In genomic region chr10:8213266-8213905, GRCm38 (mm10) we compare ENCODE assay signal across 9 mouse cellular contexts.
DNase-seq lines count a peak whose midpoint lies in the region; ATAC-seq lines count a peak whose summit lies in the region.
"Had no signal": no experiment of that assay in that cellular context is flagged by ENCODE, and none has a peak within 500 bp of the region (broad histone marks: within the 10 kb centered on the region; RNA-seq: fewer than 3 reads in every experiment).

No protein-coding gene starts in this region.

- ATAC-seq in liver, embryonic 16.5 days (ENCODE audit: low read depth), result 0 out of 2 replicates have a peak, but pooled peaks have one; percentile 35
- ATAC-seq in liver, embryonic 11.5 days (replicated peaks; ENCODE audit: low FRiP score), result no peak
- ATAC-seq in hindbrain, embryonic 14.5 days (ENCODE audit: low FRiP score), result no peak
- no peak for ATAC-seq in neural tube, embryonic 13.5 days (ENCODE audit: low read depth)

- H3K4me1 ChIP-seq in liver, embryonic 16.5 days (ENCODE audit: control insufficient read depth, low read depth, low read length), result no peaks in the 10 kb centered on the region
- H3K4me1 ChIP-seq in liver, embryonic 11.5 days (replicated peaks; ENCODE audit: control insufficient read depth, insufficient read depth, low read length), result peaks cover 5% of the 10 kb centered on the region; the same call in 1 of the 2 replicates
- H3K4me1 ChIP-seq in hindbrain, embryonic 14.5 days (replicated peaks; ENCODE audit: control insufficient read depth, insufficient read depth, low read length), result peaks cover 14% of the 10 kb centered on the region; the same call in 1 of the 2 replicates
- peaks cover 31% of the 10 kb centered on the region for H3K4me1 ChIP-seq in neural tube, embryonic 13.5 days (replicated peaks)

- no peaks in the 10 kb centered on the region for H3K27me3 ChIP-seq in liver, embryonic 16.5 days (ENCODE audit: control insufficient read depth, insufficient read depth, low read depth, low read length)
- no peaks in the 10 kb centered on the region for H3K27me3 ChIP-seq in liver, embryonic 11.5 days (replicated peaks; ENCODE audit: control insufficient read depth, insufficient read depth, low read length)
- no peaks in the 10 kb centered on the region for H3K27me3 ChIP-seq in hindbrain, embryonic 14.5 days (ENCODE audit: control insufficient read depth, insufficient read depth, low read length)
- no peaks in the 10 kb centered on the region for H3K27me3 ChIP-seq in neural tube, embryonic 13.5 days
- H3K27me3 ChIP-seq: embryonic facial prominence, embryonic 15.5 days had no signal

- H3K4me3 ChIP-seq in liver, embryonic 16.5 days (ENCODE audit: low read depth, low read length), result no peak overlapping the region
- H3K4me3 ChIP-seq in liver, embryonic 11.5 days (ENCODE audit: low read depth, low read length), result no peak overlapping the region
- H3K4me3 ChIP-seq in hindbrain, embryonic 14.5 days (replicated peaks; ENCODE audit: low read length), result no peak overlapping the region
- H3K4me3 ChIP-seq in neural tube, embryonic 13.5 days, result no peak overlapping the region
- H3K4me3 ChIP-seq: embryonic facial prominence, embryonic 15.5 days had no signal

- WGBS in liver, embryonic 16.5 days (ENCODE audit: insufficient replicate concordance), result 50% methylated on average over 10 of the region's 10 CpGs
- 61% methylated on average over 10 of the region's 10 CpGs for WGBS in liver, embryonic 11.5 days
- WGBS in hindbrain, embryonic 14.5 days, result 64% methylated on average over 10 of the region's 10 CpGs
- 60% methylated on average over 10 of the region's 10 CpGs for WGBS in neural tube, embryonic 13.5 days

- no peak overlapping the region for H3K9ac ChIP-seq in liver, embryonic 16.5 days (ENCODE audit: low read depth, low read length)
- no peak overlapping the region for H3K9ac ChIP-seq in liver, embryonic 11.5 days (ENCODE audit: low read depth, low read length)
- no peak overlapping the region for H3K9ac ChIP-seq in hindbrain, embryonic 14.5 days
- no peak overlapping the region for H3K9ac ChIP-seq in neural tube, embryonic 13.5 days
- H3K9ac ChIP-seq: embryonic facial prominence, embryonic 15.5 days had no signal

- H3K4me2 ChIP-seq in liver, embryonic 16.5 days (ENCODE audit: low read depth, low read length), result 0 out of 2 replicates have a peak overlapping the region, but pooled peaks have one; percentile 5
- H3K4me2 ChIP-seq in liver, embryonic 11.5 days, result no peak overlapping the region
- peak overlapping the region; percentile 36; the same call in 1 of the 2 replicates for H3K4me2 ChIP-seq in hindbrain, embryonic 14.5 days (replicated peaks)
- peak overlapping the region; percentile 42; the same call in 1 of the 2 replicates for H3K4me2 ChIP-seq in neural tube, embryonic 13.5 days
- H3K4me2 ChIP-seq: embryonic facial prominence, embryonic 15.5 days had no signal

- no peaks in the 10 kb centered on the region for H3K36me3 ChIP-seq in liver, embryonic 16.5 days (ENCODE audit: control insufficient read depth, insufficient read depth)
- no peaks in the 10 kb centered on the region for H3K36me3 ChIP-seq in liver, embryonic 11.5 days (ENCODE audit: control insufficient read depth, insufficient read depth, low read length)
- H3K36me3 ChIP-seq in hindbrain, embryonic 14.5 days (replicated peaks; ENCODE audit: control insufficient read depth, insufficient read depth), result no peaks in the 10 kb centered on the region
- no peaks in the 10 kb centered on the region for H3K36me3 ChIP-seq in neural tube, embryonic 13.5 days
- H3K36me3 ChIP-seq: embryonic facial prominence, embryonic 15.5 days had no signal

- DNase-seq in adrenal gland, adult 8-10 months, result peak; percentile 10
- DNase-seq in adrenal gland, adult 18-20 months (ENCODE audit: low spot score in 2 of 2), result no peak
- no peak for DNase-seq in liver, embryonic 11.5 days (ENCODE audit: low spot score)
- DNase-seq in hindbrain, embryonic 14.5 days (ENCODE audit: low spot score), result no peak
- DNase-seq in gastrocnemius, adult 18-20 months (ENCODE audit: low spot score), result no peak
- DNase-seq in cerebellum, adult 8-10 months, result no peak

- H3K27ac ChIP-seq in liver, embryonic 16.5 days (ENCODE audit: low read length), result no peak overlapping the region
- H3K27ac ChIP-seq in liver, embryonic 11.5 days (ENCODE audit: low read depth, low read length), result no peak overlapping the region
- no peak overlapping the region for H3K27ac ChIP-seq in hindbrain, embryonic 14.5 days
- peak overlapping the region; percentile 14; the same call in 1 of the 2 replicates for H3K27ac ChIP-seq in neural tube, embryonic 13.5 days (replicated peaks)
- H3K27ac ChIP-seq: embryonic facial prominence, embryonic 15.5 days had no signal

- H3K9me3 ChIP-seq in liver, embryonic 16.5 days (replicated peaks; ENCODE audit: control insufficient read depth, low read length), result no peaks in the 10 kb centered on the region
- H3K9me3 ChIP-seq in liver, embryonic 11.5 days (ENCODE audit: control insufficient read depth, low read length), result no peaks in the 10 kb centered on the region
- H3K9me3 ChIP-seq in hindbrain, embryonic 14.5 days (ENCODE audit: control insufficient read depth, low read length), result no peaks in the 10 kb centered on the region
- H3K9me3 ChIP-seq in neural tube, embryonic 13.5 days, result no peaks in the 10 kb centered on the region
- H3K9me3 ChIP-seq: embryonic facial prominence, embryonic 15.5 days had no signal
